Mouse (Mus musculus) midbrain, embryonic 16.5 days (tissue): ENCODE measurements around the gene Hyls1. TPM values are rescaled to one million over a fixed set of nuclear protein-coding genes. Genes with fewer than 3 reads are reported as not detected.

ENCODE experiments used
- ATAC-seq: fragments of 200-750 bp; cut with Nextera tagmentation; 2 replicates; pipeline ENCODE4 v1.8.0; 2017; ENCODE audit warnings: moderate TSS enrichment
- H3K27ac ChIP-seq: fragments of 300-500 bp; sonication (generic); 2 replicates; pipeline ENCODE4 v1.5.1; 2014; ENCODE audit warnings: mild to moderate bottlenecking, low read length, mixed read lengths
- H3K27me3 ChIP-seq: fragments of 300-500 bp; sonication (generic); 2 replicates; pipeline ENCODE4 v1.6.1; 2014; ENCODE audit warnings: low read depth, low read length, mixed read lengths; ENCODE audit not compliant: control insufficient read depth, insufficient read depth
- H3K36me3 ChIP-seq: fragments of 300-500 bp; sonication (generic); 2 replicates; pipeline ENCODE4 v1.6.1; 2014; ENCODE audit warnings: mild to moderate bottlenecking, low read length, moderate library complexity, mixed read lengths; ENCODE audit not compliant: control insufficient read depth, insufficient read depth
- H3K4me1 ChIP-seq: fragments of 300-500 bp; sonication (generic); 2 replicates; pipeline ENCODE4 v1.6.1; 2014; ENCODE audit warnings: mild to moderate bottlenecking, low read length, mixed read lengths; ENCODE audit not compliant: control insufficient read depth, insufficient read depth
- H3K4me2 ChIP-seq: fragments of 300-500 bp; sonication (generic); 2 replicates; pipeline ENCODE4 v1.6.1; 2014; ENCODE audit warnings: mild to moderate bottlenecking, low read length, mixed read lengths
- H3K4me3 ChIP-seq: fragments of 300-500 bp; sonication (generic); 2 replicates; pipeline ENCODE4 v1.5.1; 2014; ENCODE audit warnings: low read depth, mild to moderate bottlenecking, low read length, moderate library complexity, mixed read lengths
- H3K9ac ChIP-seq: fragments of 300-500 bp; sonication (generic); 2 replicates; pipeline ENCODE4 v1.6.1; 2014; ENCODE audit warnings: low read depth, low read length, mixed read lengths
- H3K9me3 ChIP-seq: fragments of 300-500 bp; sonication (generic); replicated peaks from 2 replicates; pipeline ENCODE4 v1.6.1; 2014; ENCODE audit warnings: mild to moderate bottlenecking, low read length, mixed read lengths; ENCODE audit not compliant: control insufficient read depth, poor library complexity, severe bottlenecking
- WGBS: fragments of 180-500 bp; shearing (Covaris S2); extraction: QIAGEN DNeasy Blood & Tissue Kit; methylation state at CpG from one replicate; pipeline ENCODE4 v1.1.7; 2014; 5-methylcytosine and 5-hydroxymethylcytosine counted together
- polyA plus RNA-seq: library from polyadenylated mRNA; unstranded; fragments of >200 nt; fragmentation: Nextera tagmentation; extraction: Ambion mirVana; gene quantifications from 2 replicates; pipeline ENCODE4 v1.2.1, GENCODE M21; 2015

The Hyls1 gene
- polyA plus RNA-seq, 1 experiment from 2014 or later: 16.0 TPM

DNA sequence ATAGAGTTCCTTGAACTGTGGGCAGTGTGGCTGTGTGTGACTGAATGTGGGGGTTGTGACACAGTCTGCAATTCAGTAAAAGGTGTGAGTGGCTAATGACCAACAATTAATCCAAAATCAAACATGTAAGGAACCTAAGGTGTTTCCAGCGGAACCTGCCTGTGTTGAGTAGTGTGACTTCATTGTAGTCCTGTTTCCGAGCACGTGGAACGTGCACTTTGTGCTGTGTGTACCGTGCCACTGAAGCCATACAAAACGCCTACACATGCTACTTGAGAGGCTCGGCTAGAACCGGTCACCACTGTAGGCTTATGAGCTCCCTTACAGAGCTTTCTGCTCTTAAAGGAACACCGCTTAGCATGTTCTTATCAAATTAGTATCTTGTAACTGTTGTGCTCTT lies 21.7 kb downstream of the Hyls1 start:
- H3K4me1 ChIP-seq: no peaks in the 10 kb centered on the region
- H3K9ac ChIP-seq: no peak overlapping the region
- H3K36me3 ChIP-seq: peaks cover 12% of the 10 kb centered on the region
- no peak overlapping the region for H3K4me2 ChIP-seq
- no peaks in the 10 kb centered on the region for H3K9me3 ChIP-seq
- ATAC-seq: 0 out of 2 replicates have a peak, but pooled peaks have one; percentile 26
- no peak overlapping the region for H3K4me3 ChIP-seq
- 86% methylated on average over 9 of the region's 9 CpGs for WGBS
- no peak overlapping the region for H3K27ac ChIP-seq
- H3K27me3 ChIP-seq: no peaks in the 10 kb centered on the region

DNA sequence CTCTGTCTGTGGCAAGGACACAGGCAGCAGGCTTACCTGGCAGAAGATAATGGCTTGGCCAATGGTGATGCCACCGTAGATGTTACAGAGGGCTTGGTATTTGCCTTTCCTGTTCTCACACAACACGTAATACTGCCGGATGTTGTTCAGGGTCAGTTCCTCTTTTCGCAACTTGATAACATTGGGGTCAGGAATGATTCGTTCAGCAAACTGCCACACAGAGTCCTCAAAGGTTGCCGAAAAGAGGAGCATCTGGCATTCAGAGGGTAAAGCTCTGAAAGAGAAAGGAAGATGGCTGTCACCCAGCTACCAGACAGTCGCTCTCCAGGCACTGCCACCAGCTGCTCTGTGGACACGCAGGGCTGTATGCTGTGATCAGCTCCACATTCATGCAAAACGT lies 23.5 kb downstream of the Hyls1 start:
- no peak overlapping the region for H3K9ac ChIP-seq
- peaks cover 18% of the 10 kb centered on the region for H3K36me3 ChIP-seq
- WGBS: 88% methylated on average over 9 of the region's 9 CpGs
- H3K4me2 ChIP-seq: no peak overlapping the region
- H3K4me3 ChIP-seq: no peak overlapping the region
- H3K27ac ChIP-seq: no peak overlapping the region
- no peaks in the 10 kb centered on the region for H3K9me3 ChIP-seq
- no peak for ATAC-seq
- no peaks in the 10 kb centered on the region for H3K4me1 ChIP-seq
- H3K27me3 ChIP-seq: no peaks in the 10 kb centered on the region

DNA sequence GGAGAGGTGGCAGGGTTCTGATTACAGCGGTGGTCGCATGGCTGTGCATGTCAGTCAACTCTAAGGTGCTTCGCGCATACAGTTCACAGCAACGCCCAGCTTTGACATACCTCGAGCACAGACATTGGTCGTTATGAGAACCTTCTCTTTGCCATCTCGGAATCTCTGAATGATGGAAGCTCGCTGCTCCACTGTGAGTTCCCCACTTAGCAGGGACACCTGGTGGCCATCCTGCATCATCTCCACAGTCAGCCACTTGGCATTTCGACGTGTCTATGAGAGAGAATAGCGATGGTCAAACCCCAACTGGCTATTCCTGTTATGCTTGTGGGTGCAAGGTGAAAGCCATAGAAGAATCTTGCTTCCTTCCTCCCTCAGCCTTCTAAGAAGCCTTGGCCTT lies 24.5 kb downstream of the Hyls1 start:
- WGBS: 73% methylated on average over 12 of the region's 12 CpGs
- H3K36me3 ChIP-seq: peaks cover 20% of the 10 kb centered on the region

DNA sequence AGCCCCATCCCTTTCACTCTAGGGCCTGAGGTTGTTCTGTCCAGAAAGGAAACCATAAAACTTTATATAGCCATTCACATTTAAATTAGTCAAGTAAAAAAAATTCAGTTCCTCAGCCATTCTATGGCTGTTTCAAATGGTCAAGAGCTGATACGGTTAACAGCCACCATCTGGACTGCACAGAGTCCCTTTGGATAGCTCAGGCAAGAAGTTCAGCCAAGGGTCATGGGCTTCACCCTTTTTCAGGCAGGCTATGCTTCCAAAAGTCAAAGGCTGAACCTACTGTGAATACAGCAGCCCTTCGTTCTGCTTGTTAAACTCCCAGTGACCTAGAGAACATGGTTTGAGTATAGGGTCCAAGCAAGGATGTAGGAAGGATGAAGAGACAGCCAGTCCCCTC lies 25.5 kb downstream of the Hyls1 start:
- Histone ChIP-seq H3K9me3 (no peaks in the 10 kb centered on the region), H3K4me1 (no peaks in the 10 kb centered on the region), H3K9ac (no peak overlapping the region), H3K36me3 (peaks cover 22% of the 10 kb centered on the region), H3K27ac (no peak overlapping the region), H3K4me2 (no peak overlapping the region), H3K27me3 (no peaks in the 10 kb centered on the region), H3K4me3 (no peak overlapping the region)
- 87% methylated on average over 2 of the region's 2 CpGs for WGBS
- no peak for ATAC-seq

More for the DNA sequence above, 24.5 kb downstream of the Hyls1 start:
- H3K4me2 ChIP-seq: no peak overlapping the region
- no peaks in the 10 kb centered on the region for H3K27me3 ChIP-seq
- H3K9me3 ChIP-seq: no peaks in the 10 kb centered on the region
- no peak for ATAC-seq
- H3K27ac ChIP-seq: no peak overlapping the region
- no peaks in the 10 kb centered on the region for H3K4me1 ChIP-seq
- no peak overlapping the region for H3K9ac ChIP-seq
- no peak overlapping the region for H3K4me3 ChIP-seq

DNA sequence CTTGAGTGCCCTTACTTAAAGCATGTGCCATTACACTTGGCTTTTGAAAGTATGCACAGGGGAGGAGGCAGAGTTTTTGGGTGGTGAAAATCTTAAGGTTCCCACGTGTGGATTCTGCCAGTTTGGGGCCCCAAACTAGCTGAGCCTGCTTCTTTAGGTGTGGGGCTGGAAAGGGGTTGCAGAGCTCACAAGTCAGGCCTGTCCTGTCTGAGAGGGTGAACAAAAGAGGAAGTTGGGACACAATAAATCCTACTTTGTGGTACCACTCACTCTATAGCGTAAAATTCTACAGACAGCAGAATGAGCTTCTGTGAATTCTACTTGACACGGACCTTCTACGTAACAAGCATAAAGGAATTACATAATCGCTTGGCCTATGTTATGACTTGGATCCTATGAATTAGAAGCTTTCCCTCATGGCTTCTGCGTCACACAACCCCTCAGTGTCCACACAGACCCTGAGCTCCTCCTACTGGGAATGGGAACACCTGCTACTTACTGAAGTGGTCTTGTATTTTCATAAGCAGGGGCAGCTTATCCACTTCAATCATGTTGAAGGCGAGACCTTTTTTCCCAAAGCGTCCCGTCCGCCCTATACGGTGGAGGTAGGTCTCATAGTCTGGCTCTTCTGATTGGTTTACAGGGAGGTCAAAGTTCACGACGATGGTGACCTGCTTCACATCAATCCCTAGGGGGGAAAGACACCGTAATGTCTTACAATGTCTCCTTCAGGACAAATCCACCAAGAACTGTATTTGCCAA lies 26.9 kb downstream of the Hyls1 start:
- Histone ChIP-seq H3K4me2 (no peak overlapping the region), H3K4me1 (no peaks in the 10 kb centered on the region), H3K9me3 (no peaks in the 10 kb centered on the region), H3K27me3 (no peaks in the 10 kb centered on the region), H3K9ac (no peak overlapping the region), H3K36me3 (peaks cover 22% of the 10 kb centered on the region), H3K27ac (no peak overlapping the region), H3K4me3 (no peak overlapping the region)
- no peak for ATAC-seq
- 74% methylated on average over 14 of the region's 14 CpGs for WGBS

DNA sequence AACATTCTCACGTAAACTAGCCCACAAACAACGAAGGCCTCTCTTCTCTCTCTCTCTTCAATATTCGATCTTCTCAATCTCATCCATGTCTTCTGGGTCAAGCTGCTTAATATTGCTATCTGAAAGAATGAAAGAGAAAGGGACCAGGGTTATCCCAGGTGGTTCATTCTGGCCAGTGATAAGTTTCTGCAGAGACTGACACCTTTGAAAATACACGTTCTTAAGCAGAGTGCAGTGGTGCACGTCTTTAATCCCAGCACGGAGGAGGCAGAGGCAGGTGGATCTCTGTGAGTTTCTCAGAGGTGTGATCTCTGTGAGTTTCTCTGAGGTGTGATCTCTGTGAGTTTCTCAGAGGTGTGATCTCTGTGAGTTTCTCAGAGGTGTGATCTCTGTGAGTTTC lies 28.3 kb downstream of the Hyls1 start:
- WGBS: 76% methylated on average over 6 of the region's 6 CpGs
- Histone ChIP-seq H3K4me2 (no peak overlapping the region), H3K9ac (no peak overlapping the region), H3K27me3 (no peaks in the 10 kb centered on the region), H3K4me1 (no peaks in the 10 kb centered on the region), H3K36me3 (peaks cover 20% of the 10 kb centered on the region), H3K27ac (no peak overlapping the region), H3K9me3 (no peaks in the 10 kb centered on the region), H3K4me3 (no peak overlapping the region)
- no peak for ATAC-seq

DNA sequence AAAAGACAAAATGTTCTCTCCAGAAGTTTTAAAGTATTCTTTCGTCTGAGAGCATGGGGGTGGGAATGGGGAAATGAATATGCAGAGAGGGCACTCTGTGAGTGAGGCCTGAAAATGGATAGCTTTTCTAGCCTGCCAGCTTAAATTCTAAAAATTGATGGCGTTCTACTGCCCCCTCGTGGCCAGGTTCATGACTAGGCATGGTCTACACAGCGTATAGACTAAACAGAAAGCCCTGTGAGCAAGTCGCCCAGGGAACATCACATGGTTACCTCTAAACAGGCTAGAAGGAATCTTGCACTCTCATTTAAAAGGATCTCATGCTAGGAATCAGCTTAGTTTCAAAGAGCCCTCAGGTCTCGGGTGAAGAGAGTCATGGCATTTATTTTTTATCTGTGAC lies 28.7 kb downstream of the Hyls1 start:
- Histone ChIP-seq H3K27ac (no peak overlapping the region), H3K4me2 (no peak overlapping the region), H3K4me3 (no peak overlapping the region), H3K36me3 (peaks cover 15% of the 10 kb centered on the region), H3K27me3 (no peaks in the 10 kb centered on the region), H3K9ac (no peak overlapping the region), H3K4me1 (no peaks in the 10 kb centered on the region), H3K9me3 (no peaks in the 10 kb centered on the region)
- peak; percentile 83 for ATAC-seq
- 10% methylated on average over 6 of the region's 6 CpGs for WGBS

DNA sequence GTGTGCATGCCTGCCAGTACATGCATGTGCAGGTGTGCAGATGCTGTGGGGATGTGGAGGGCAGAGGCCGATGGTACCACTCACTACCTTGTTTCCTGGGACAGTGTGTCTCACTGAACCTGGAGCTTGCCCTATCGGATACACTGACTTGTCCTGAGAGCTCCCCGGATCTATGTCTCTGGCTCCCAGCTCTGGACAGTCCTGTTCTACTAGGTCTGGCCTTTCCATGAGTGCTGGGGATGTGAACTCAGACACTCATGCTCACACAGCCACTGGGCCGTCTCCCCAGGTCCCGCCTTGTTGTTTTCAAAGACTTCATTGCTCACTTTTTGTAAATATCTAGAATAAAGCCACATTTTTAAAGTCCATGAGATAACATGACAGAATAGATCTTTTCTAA lies 29.2 kb downstream of the Hyls1 start:
- peak; percentile 44; the same call in 1 of the 2 replicates for ATAC-seq
- no peaks in the 10 kb centered on the region for H3K9me3 ChIP-seq
- 90% methylated on average over 5 of the region's 5 CpGs for WGBS
- no peaks in the 10 kb centered on the region for H3K27me3 ChIP-seq
- H3K4me1 ChIP-seq: no peaks in the 10 kb centered on the region
- H3K4me3 ChIP-seq: no peak overlapping the region
- no peak overlapping the region for H3K9ac ChIP-seq
- peaks cover 15% of the 10 kb centered on the region for H3K36me3 ChIP-seq
- H3K27ac ChIP-seq: no peak overlapping the region
- no peak overlapping the region for H3K4me2 ChIP-seq

DNA sequence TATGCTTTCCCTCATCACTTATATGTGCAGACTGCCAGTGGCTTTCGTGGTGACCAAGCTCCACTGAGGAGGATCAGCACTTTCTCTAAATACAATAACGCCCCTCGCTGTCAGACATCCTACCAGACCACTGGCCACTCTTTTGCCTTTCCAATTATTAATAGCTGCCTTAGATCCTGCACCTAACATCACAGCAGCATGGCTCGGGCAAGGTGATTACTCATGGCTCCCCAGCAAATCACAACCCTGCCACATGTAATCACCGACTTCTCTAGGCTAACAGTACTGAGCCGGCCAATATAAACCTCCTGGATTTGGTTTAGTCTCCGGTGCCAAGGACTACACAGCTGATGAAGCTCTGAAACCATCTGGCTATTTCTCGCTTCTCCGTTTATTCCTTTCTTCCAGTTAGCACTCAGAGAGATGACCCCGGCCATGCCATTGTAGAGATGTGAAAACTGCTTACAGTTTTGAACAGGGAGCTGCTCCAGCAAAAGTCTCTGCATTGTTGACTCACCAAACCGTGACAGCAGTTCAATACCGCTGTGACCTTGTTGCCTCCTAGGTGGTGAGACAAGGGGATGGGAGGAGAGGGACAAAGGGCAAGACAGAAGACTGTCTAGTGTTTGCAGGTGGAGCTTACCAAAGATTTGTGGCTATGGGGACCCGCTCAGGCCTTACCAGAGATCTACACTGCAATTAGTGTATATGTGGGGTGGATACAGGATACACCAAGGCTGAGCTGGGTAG lies 31.0 kb downstream of the Hyls1 start:
- Histone ChIP-seq H3K27ac (no peak overlapping the region), H3K4me3 (no peak overlapping the region), H3K36me3 (peaks cover 12% of the 10 kb centered on the region), H3K27me3 (no peaks in the 10 kb centered on the region), H3K4me2 (no peak overlapping the region), H3K9me3 (no peaks in the 10 kb centered on the region), H3K9ac (no peak overlapping the region), H3K4me1 (no peaks in the 10 kb centered on the region)
- ATAC-seq: no peak
- 75% methylated on average over 13 of the region's 13 CpGs for WGBS
